Mouse (Mus musculus) lung, postnatal 0 days (tissue): ENCODE results near the gene Pald1.

Source experiments
- CTCF ChIP-seq: IDR thresholded peaks from 2 replicates; pipeline ENCODE4 v1.5.1; 2016; ENCODE audit warnings: antibody characterized with exemption, mild to moderate bottlenecking
- EP300 ChIP-seq: IDR thresholded peaks from 2 replicates; pipeline ENCODE4 v1.6.1; 2016; ENCODE audit warnings: antibody characterized with exemption, mild to moderate bottlenecking, control low read depth

- TF ChIP-seq EP300 (peak; percentile 86), CTCF (peak; percentile 64)
Measured at GRCm38 (mm10) chr10:61365902-61366301, 17.4 kb downstream of the Pald1 start.
